Mouse (Mus musculus) frontal cortex, postnatal 10 days (tissue): ENCODE measurements around the gene Cfl1.

Experiments
- DNase-seq, 2 experiments: peaks; one replicate each; pipeline ENCODE4 v3.0.0; 2022; ENCODE audit warnings: low spot score in 2 of 2, mixed read lengths in 1 of 2

The Cfl1 gene

DNA sequence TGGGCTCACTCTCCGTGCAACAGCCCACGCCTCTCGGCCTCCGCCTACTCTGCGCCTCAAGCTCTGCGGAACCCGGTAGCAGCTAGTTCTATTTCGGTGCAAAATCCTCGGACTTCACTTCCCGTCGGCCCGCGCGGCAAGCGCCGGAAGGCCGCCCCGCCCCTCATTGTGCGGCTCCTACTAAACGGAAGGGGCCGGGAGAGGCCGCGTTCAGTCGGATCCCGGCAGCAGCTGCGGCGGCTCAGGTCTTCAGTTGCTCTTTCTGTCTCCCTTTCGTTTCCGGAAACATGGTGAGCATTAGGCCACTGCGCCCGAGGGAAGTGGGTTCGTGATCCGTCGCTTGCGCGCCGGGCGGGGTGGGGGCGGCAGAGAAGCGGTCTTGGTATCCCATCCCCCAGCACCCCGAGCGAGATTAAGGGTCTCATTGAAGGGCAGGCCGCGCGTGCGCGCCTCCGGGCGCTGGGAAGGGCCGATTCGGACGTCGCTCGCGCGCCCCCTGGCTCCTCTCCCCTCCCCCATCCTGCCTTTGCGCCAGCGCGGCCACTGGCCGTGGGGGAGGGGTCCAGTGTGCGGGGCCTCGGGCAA is at the start of gene Cfl1:
TSS of gene Cfl1 (plus strand) at position 143 of the 585 bp plus-strand sequence.
- peak; percentile 92 to 94 for DNase-seq

DNA sequence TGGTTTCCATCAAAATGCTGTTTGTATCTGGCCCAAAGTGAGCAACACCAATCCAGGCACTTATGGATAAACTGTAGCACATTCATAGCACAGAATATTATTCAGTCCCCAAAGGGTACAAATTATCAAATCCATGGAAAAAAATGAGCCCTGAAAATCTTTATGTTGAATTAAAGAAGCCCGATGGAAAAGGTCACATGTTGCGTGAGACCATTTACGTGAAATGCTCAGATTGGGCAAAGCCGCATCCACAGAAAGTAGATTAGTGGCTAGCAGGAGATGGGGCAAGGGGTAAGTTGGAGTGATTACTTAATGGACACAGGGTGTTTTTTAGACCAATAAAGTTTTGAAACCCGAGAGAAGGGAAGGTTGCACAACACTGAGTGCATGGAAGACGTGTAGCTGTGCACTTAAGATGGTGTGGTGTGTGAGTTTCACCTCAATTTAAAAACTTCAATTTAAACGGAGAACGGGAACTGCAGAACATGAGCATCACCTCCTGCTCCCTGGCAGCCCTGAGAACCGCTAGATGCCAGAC is 45.8 kb upstream of the Cfl1 start:
- DNase-seq, result no peak

DNA sequence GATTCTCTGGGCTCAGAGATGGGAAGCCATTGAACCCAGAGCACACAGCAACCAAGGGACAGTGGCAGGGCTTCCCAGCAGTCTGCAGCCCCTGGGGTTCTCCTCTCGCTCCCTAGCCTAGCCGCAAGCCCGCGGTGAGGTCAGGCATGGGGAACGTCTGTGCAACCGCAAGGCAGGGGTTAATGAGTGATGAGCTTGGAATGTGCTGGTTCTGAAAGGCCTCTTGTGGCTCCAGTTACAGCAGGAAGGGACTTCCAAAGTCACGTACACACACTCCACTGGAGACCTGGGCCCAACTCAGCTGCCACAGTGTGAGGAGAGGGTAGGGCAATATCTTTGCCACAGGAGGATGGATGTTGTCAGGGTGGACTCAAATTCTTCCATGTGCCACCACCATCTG is 45.3 kb upstream of the Cfl1 start:
- DNase-seq, result no peak

DNA sequence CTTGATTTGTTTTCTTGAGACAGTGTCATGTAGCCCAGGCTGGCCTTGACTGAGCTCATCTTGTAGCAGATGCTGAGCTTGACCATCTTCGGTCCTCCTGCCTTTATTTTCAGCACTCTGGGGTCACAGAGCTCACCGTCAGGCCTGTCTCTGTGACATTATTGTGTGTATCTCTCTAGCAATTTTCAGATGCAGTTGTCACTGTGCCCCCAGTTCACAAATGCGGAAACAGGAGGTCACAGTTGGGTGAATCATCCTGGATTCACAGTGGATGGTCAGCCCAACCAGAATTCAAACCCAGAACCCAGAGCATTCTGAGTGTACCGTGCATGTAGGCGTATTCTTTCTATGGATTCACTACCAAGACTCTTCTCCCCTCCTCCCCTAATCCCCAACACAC is 44.5 kb upstream of the Cfl1 start:
- DNase-seq, result no peak

DNA sequence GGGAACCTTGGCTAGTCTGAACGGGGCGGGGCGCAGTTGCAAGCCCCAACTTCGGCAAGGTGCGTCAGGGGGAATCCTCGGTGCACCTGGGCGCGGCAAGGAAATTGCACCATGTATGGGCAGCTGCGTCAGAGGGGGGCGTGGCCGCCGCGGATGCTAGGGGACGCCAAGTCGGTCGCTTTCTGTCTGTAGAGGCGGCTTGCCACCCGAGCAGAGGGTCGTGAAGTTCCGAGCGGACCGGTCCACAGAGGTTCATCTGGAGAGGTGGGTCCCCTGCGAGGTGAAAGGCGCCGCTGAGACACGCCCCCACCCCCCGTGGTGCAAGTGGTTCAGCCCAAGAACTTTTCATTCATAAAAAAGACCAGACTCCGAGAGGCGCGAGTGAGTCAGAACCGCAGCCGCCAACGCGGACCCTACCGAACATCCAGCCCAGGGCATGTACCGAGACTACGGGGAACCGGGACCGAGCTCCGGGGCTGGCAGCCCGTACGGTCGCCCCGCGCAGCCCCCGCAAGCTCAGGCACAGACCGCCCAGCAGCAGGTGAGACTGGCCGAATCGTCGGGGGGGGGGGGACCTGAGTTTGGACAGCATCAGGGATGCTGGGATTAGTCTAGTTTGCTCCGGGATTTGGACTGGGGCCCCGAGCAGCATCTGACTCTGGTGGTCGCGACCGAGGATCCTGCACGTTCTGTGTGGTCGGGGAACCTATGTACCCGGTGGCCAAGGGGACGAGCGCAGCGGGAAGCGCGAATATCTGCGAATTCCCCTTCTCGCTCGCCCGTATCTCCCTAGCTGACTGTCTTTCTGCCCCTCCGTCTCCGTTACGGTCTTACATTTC is 42.5 kb upstream of the Cfl1 start, which contains the start of gene Fosl1:
TSS of gene Fosl1 (plus strand) at position 33 of the 839 bp plus-strand sequence.
- peak in 1 of 2 experiments; percentile 63 for DNase-seq

DNA sequence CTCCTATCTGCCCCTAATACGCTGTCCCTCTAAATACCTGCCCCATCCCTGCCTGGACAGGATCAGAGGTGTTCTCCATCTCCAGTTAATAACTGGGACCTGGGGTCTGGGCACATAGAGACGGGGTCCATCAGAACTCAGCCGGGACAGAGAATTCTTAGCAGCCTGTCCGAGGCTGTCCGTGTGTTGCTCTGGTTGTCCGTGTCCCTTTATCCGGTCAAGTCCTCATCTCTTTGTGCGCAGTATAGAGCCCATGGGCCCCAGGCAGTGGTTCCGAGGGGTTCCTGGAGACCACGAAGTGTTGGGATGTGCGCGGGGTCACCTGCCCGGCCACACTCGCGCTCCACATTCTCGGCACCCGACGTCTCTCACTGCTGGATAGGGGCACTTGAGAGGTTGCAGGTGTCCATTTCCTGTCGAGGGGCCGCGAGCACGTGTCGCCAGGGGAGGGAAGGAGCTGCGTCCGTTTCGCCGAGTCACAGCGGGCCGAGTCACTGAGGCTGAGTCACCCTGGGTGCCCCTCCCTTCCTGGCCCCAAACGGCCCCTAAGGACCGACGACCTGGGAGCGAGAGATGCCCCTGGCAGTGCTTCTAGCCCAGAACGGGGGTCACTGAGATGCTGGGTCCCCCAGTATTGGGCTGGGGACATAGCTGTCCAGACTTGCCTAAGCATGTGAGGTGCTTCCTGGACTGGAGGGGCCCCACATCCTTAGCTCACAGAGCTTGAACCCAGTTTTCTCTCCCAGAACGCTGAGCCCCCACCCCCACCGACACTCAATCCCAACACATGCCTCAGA is 41.7 kb upstream of the Cfl1 start:
- no peak for DNase-seq

DNA sequence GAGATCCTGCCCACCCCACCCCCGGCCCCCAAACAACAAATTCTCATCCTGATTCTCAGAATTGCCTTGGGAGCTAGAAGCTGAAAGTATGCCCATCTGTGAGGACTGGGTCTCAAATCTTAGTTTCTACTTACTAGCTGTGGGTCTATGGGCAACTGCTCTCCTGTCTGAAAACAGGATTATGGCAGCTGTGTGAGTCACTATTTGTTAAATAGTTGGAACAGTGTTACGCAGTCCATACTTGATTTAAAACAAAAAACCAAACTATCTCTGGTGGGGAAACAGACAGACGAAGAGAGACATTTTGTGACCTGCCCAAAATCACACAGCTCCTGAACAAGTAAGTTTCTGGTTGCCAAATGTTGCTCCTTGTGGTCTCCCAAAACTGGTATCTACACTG is 40.6 kb upstream of the Cfl1 start:
- DNase-seq, result no peak

DNA sequence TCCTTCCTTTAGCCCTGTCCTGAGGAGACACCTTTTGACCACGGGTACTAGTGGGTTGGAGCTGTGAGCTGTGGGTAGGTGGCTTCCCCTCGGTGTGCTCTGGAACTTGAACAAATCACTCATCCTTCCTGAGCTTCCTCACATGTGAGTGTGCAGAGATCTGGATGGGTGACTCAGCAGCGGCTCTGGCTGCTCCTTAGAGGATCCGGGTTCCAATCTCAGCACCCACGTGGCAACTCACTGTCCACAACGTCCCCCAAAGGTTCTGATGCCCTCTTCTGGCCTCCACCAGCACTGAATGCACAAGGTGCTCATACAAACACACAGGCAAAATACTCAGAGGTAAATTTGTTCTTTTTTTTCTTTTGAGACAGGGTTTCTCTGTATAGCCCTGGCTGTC is 38.5 kb upstream of the Cfl1 start:
- no peak for DNase-seq

DNA sequence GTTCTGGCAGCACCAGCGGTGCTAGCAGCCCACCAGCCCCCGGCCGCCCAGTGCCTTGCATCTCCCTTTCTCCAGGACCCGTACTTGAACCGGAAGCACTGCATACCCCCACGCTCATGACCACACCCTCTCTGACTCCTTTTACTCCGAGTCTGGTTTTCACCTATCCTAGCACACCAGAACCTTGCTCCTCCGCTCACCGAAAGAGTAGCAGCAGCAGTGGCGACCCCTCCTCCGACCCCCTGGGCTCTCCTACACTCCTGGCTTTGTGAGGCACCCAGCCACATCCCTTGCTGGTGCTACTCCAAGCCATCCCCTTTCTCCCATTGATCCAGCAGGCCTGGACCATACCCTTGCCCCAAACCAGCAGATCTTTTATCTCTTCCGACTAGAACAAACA is 35.2 kb upstream of the Cfl1 start:
- DNase-seq, result no peak

DNA sequence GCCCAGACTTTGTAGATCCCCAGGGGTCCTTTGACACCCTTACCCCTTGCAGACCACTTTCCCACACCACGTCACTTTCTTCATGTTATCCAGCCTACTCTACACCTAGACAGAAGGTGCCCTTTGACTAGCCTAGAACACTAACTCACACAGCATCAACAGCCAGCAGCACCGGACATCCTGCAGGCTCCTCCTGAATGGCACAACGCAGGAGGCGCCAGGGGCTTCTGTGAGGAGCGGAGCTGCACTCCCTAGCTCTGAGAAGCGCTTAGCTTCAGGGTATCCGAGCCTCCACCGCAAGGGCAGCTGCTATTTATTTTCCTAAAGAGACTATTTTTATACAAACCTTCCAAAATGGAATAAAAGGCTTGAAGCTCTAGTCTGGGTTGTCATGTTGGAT is 34.7 kb upstream of the Cfl1 start:
- DNase-seq, result no peak

DNA sequence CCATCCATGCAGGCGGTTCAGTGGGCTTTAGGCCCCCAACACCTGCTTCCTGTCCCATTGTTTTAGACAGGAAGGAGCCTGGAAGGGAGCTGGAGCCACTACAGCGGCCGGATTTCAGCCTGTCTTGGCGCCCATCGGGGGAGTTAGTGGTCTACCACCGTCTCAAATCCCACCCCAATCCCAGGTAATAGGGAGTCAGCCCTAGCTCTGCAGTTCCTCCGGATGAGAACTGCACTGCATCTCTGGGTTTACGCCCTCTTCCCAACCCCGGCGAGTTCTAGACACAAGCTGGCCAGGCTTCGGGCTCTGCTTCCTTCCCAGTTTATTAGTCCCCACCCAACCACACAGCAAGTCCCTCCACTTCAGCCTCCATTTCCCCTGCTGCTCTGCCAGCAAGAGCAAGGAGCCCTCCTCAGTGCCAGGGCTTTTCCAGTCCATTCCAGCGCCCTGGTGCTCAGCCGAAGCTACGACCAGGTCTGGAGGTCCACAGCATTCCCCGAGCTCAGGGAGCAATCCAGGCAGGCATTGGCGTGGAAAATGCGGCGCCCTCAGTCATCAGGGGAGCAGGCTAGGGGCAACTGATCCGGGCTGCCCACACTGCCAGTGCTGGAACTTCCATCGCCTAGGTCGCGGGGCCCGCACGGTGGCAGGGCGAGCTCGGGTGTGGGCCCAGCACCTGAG is 33.9 kb upstream of the Cfl1 start:
- no peak for DNase-seq

DNA sequence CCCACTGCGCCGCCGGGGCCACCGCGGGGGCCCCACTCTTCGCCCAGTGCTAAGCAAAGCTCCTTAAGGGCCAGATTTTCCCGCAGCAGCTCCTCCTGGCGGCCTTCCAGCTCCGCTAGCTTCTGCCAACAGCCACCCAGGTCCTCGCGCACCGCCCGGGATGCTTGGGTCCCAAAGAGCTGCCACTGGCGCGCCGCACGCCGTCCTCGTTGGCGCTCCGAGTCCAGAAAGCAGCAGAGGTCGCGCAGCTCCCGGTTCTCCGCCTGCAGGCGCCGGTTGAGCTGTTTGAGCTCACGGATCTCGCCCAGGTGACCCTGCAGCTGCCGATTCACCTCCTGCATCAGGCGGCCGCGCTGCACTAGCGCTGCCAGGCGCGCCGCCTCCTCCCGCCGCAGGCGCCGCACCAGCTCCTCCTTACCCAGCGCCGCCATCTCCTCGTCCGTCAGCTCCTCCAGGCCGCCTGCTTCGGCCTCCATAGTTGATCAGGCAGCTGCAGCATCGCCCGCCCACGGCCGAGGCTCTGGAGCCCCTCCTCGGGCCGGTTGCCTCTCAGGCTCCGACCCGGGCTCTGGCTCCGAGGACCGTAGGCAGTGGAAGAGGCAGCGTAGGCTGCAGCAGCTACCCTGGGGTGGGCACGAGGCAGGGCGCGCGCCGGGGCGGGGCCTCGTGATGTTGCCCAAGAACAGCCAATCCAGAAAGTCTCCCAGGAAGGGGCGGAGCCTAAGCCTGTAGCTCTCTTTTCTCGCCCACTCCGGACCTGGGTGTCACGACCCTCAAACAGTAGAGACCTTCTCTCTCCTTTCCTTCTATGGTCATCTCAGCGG is 33.1 kb upstream of the Cfl1 start:
- DNase-seq, result peak; percentile 96

DNA sequence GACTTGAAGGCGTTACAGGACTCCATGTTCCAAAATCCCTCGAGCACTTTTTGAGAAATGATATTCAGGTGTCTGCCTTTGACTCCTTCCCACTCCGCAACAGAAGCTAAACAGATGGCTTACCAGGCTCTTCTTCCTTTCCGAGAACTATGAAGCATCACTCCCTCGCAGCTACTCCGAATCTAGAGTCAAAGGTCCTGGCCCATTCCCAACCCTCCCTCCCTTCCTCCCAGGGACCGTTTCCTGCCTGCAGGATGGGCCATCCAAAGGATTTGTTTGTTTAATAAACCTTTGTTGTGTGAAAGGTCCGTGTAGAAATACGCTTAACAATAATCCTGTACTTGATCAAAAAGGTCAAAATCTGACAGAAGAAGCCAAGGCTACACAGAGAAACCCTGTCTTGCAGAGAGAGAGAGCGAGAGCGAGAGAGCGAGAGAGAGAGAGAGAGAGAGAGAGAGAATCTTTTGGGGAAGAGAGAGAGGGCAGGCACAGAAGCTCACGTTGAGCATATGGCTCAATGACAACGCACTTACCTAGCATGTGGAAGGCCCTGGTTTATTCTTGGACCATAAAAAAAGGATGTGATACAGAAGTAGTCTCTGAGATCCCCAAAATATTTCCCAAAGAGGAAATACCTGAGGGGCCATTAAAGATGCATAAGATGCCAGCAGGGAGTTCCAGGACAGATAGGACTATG is 32.4 kb upstream of the Cfl1 start, which contains the start of gene Ccdc85b:
TSS of gene Ccdc85b (minus strand) at position 149 of the 697 bp plus-strand sequence.
- DNase-seq, result no peak

DNA sequence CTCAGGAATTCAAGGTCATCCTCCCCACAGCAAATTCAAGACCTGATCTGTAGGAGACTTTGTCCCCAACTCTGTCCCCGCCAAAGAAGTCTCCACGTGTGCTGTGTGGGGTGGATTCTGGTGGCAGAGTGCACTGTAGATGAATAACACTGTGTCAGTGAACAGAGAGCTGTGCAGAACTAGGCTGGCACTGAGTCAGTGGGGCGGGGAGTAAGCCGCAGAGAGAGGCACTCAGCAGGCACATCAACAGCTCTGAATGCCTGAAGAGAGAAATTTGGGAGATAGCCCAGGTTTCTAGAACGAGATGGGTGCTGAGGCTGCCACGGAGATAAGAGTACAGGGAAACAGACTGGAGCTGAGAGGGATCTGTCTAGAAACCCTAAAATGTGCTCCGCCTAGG is 31.2 kb upstream of the Cfl1 start:
- no peak for DNase-seq

DNA sequence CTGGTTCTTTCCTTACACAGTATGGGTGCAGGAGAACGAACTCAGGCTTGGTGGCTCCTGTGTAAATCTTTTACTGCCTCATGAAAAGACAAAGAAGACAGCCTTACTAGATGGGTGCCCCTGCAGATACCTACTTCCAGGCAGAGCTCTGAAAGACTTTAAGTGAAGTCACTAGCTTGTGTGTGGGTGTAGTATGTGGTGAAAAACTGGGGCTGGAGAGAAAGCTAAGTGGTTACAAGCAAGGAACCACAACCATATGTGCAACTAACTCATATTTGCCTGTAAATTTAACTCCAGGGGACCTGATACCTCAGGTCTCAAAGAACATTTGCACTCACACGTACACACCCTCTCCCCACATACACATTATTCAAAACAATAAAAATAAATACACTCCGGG is 30.4 kb upstream of the Cfl1 start:
- DNase-seq, result no peak

DNA sequence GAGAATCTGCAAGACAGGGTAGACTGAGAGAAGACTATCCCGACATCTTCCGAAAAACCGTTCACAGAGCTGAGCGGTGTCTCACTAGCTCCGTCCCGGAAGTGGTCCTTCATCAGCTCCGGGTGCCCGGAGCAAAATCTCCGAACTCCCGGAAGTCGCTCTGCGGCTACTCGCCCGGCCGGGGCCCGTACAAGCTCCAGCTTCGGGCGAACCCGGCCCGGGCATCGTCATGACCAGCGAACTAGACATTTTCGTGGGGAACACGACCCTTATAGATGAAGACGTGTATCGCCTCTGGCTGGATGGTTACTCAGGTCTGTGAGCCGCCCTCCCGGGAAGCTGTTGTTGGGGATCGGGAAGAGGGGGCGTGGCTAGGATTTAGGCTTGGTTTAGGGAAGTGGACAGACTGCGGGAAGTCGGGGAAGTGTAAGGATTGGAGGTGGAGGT is 29.8 kb upstream of the Cfl1 start, which contains the start of gene Fibp:
TSS of gene Fibp (plus strand) at position 151 of the 447 bp plus-strand sequence.
- DNase-seq, result peak; percentile 81 to 88

DNA sequence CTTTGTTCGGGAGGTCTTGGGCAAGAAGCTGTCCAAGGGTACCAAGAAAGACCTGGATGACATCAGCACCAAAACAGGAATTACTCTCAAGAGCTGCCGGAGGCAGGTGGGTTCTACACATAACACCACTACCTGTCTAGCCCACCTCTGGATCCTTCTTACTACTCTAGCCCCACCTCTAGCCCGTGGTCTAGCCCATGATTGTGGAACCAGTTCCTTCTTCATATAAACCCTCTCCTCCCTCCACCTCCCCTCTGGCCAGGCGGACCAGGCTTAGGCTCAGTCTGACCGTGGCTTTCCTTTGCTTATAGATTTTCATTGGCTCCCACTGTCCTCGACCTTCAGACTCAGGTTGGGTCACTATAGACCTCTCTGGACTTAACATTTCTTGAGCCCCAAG is 28.8 kb upstream of the Cfl1 start:
- no peak for DNase-seq

DNA sequence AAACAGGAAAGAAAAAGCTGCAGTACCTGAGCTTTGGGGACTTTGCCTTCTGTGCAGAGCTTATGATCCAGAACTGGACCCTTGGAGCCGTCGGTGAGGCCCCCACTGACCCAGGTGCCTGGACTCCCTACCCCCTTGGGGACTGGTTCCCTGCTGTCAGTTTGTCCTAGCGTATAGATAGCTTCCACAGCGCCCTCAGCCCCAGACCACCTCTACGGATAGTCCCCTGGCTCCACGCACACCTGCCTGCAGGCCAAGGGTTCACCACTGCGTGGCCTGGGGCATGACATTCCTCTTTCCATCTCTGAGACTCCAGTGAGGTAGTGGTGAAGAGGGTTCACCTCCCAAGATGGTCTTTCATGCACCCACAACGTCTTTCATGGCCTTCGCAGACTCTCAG is 27.0 kb upstream of the Cfl1 start:
- DNase-seq, result no peak

DNA sequence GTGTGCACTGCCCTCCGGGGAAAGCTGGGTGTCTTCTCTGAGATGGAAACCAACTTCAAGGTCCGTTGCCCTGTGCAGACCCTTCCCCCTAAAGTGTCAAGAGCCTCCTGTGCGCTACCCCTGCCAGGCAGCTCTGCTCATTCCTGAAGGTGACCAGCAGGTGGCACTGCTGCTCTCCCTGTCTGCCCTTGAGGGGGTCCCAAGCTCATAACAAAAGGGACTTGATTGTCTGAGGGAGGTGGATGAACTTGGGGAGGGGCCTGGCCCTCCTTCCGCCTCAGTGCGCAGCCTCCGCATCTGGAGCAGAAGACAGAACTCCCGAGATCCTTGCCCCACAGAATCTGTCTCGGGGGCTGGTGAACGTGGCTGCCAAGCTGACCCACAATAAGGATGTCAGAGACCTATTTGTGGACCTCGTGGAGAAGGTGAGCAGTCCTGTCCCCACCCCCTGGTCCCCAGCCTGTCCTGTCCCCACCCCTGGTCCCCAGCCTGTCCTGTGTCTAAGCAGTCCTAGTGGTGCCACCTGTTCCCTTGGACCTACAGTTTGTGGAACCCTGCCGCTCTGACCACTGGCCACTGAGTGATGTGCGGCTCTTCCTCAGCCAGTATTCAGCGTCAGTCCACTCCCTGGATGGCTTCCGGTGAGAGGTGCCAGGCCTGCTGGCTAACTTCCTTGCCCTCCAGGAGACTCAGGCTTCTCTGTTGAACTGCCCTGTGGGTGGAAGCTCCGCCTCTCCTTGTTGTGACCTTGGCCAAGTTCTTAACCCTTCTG is 26.3 kb upstream of the Cfl1 start:
- DNase-seq, result peak in 1 of 2 experiments; percentile 70
